Mouse (Mus musculus): ENCODE results near the gene Susd4. TPM values are rescaled to one million over a fixed set of nuclear protein-coding genes. Genes with fewer than 3 reads are reported as not detected.

Susd4 gene
- polyA plus RNA-seq, 1 experiment from 2014 or later = 5.8 TPM

- no peak overlapping the region for H3K9ac ChIP-seq (ENCODE audit: low read length)
- no peak for ATAC-seq (ENCODE audit: insufficient number of reproducible peaks, insufficient read depth, low FRiP score, low read depth)
- H3K4me2 ChIP-seq (ENCODE audit: low read length) = no peak overlapping the region
- no peaks in the 10 kb centered on the region for H3K27me3 ChIP-seq (ENCODE audit: control insufficient read depth, insufficient read depth, low read length)
- no peak overlapping the region for H3K4me3 ChIP-seq (ENCODE audit: control insufficient read depth in 1 of 2, insufficient read depth in 1 of 2, low read depth in 1 of 2, low read length in 2 of 2)
- no peaks in the 10 kb centered on the region for H3K9me3 ChIP-seq (ENCODE audit: control insufficient read depth, low read length)
- H3K4me1 ChIP-seq (ENCODE audit: control insufficient read depth in 2 of 2, insufficient read depth in 2 of 2, low read length in 2 of 2) = peaks cover 3 to 14% of the 10 kb centered on the region in 2 experiments
- no peaks in the 10 kb centered on the region for H3K36me3 ChIP-seq (ENCODE audit: control insufficient read depth, insufficient read depth, low read length)
- 46% methylated on average over 5 of the region's 5 CpGs for WGBS
- H3K27ac ChIP-seq (replicated peaks in 1 of 2; ENCODE audit: control insufficient read depth in 1 of 2, insufficient read depth in 1 of 2, low read depth in 2 of 2, low read length in 2 of 2) = no peak overlapping the region
Observed at GRCm38 (mm10) chr1:182902095-182902494, 138.4 kb downstream of the Susd4 start.

DNA sequence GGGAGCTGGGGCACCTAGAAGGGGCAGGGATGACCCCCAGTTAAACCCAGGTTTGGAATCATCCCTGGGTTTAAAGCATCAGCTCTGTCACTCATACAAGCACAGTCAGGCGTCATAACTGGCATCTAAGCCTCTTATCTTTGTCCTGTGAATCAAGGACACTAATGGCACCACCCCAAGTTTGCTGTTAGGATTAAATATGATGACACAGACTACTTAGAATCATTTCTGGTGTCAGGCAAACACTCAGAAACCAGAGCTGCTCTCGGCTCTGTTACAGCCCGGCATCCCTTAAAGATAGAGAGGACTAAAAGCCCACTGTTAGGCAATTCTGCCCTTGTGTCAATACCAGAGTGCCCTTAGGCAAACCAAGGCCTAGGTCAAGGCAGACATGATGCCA is 139.2 kb downstream of the Susd4 start:
- H3K9me3 ChIP-seq (ENCODE audit: control insufficient read depth, low read length) = no peaks in the 10 kb centered on the region
- no peak overlapping the region for H3K4me2 ChIP-seq (ENCODE audit: low read length)
- H3K27me3 ChIP-seq (ENCODE audit: control insufficient read depth, insufficient read depth, low read length) = no peaks in the 10 kb centered on the region
- H3K4me1 ChIP-seq (ENCODE audit: control insufficient read depth in 2 of 2, insufficient read depth in 2 of 2, low read length in 2 of 2) = peaks cover 7 to 22% of the 10 kb centered on the region in 2 experiments
- WGBS = 49% methylated on average over 3 of the region's 3 CpGs
- no peak overlapping the region for H3K27ac ChIP-seq (replicated peaks in 1 of 2; ENCODE audit: control insufficient read depth in 1 of 2, insufficient read depth in 1 of 2, low read depth in 2 of 2, low read length in 2 of 2)
- no peak overlapping the region for H3K4me3 ChIP-seq (ENCODE audit: control insufficient read depth in 1 of 2, insufficient read depth in 1 of 2, low read depth in 1 of 2, low read length in 2 of 2)
- H3K36me3 ChIP-seq (ENCODE audit: control insufficient read depth, insufficient read depth, low read length) = no peaks in the 10 kb centered on the region
- no peak overlapping the region for H3K9ac ChIP-seq (ENCODE audit: low read length)
- ATAC-seq (ENCODE audit: insufficient number of reproducible peaks, insufficient read depth, low FRiP score, low read depth) = no peak

DNA sequence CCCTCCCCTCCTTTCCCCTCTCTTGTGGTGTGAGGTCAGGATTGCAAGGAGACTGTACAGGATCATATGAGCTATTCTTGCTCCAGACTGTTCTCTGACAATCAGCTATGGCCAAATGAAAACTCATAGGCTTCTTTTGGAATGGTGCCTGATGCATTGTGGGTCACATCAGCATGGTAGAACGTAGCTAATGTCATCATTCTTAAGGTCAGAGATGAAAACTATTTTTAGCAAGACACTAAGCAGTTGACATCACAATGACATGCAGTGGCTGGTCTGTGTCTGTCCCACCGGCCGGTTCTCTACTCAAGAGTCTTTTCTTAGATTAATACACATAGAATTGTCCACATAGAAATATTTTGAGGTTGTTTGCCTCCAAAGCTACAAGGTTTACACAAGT is 142.0 kb downstream of the Susd4 start:
- WGBS = 9% methylated on average over 3 of the region's 3 CpGs
- Histone ChIP-seq H3K4me2 (ENCODE audit: low read length) (no peak overlapping the region), H3K9ac (ENCODE audit: low read length) (no peak overlapping the region), H3K27me3 (ENCODE audit: control insufficient read depth, insufficient read depth, low read length) (no peaks in the 10 kb centered on the region), H3K36me3 (ENCODE audit: control insufficient read depth, insufficient read depth, low read length) (no peaks in the 10 kb centered on the region), H3K9me3 (ENCODE audit: control insufficient read depth, low read length) (no peaks in the 10 kb centered on the region), H3K4me1 (ENCODE audit: control insufficient read depth in 2 of 2, insufficient read depth in 2 of 2, low read length in 2 of 2) (peaks cover 16 to 33% of the 10 kb centered on the region in 2 experiments), H3K4me3 (ENCODE audit: control insufficient read depth in 1 of 2, insufficient read depth in 1 of 2, low read depth in 1 of 2, low read length in 2 of 2) (no peak overlapping the region), H3K27ac (replicated peaks in 1 of 2; ENCODE audit: control insufficient read depth in 1 of 2, insufficient read depth in 1 of 2, low read depth in 2 of 2, low read length in 2 of 2) (peak overlapping the region; percentile 66 to 86)
- ATAC-seq (ENCODE audit: insufficient number of reproducible peaks, insufficient read depth, low FRiP score, low read depth) = no peak

DNA sequence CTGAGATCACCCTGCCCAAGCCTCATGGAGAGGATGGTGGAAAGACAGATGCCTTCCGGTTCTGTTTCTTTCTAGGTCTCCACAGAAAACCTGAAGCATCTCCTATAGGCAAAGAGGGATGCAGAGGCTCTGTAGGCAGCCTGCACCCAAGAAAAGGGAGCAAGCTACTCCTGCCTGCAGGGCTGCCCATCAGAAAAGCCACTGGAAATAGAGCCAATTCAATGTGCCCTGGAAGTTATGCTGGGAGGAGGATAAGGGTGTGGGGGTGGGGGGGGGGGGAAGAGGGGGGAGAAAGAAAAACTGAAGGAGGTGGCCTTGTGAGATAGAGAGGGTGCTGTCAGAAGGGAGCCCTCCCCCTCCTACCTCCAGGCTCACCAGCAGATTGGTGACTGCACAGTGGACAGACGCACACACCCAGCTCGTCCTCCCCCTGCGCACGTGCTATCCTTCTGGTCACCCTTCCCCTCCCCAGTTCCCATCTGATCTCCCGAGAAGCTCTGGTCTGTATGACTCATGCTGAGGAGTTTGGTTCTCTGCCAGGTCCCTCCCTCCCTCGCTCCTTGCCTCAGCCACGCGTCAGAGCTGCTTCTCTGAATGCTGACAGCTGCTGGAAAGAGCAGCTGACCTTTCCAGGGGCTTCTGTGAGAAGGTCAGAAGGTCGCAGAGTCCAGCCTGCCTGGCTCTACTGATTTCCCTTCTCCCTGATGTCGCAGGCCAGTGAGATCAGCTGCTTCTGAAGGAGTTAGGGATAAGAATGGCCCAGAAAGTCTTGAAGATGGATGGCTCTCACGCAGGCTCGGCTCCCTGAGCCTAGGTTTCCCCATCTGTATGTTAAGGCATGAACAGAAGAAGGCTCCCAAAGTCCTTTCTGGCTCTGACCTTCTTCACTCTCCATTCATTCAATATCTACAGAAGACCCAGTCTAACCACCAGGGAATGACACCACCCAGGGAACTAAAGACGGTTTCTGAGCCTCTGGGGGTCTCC is 144.7 kb downstream of the Susd4 start:
- WGBS = 13% methylated on average over 14 of the region's 14 CpGs
- H3K4me1 ChIP-seq (ENCODE audit: control insufficient read depth in 2 of 2, insufficient read depth in 2 of 2, low read length in 2 of 2) = peaks cover 18 to 38% of the 10 kb centered on the region in 2 experiments
- peaks cover 4% of the 10 kb centered on the region for H3K9me3 ChIP-seq (ENCODE audit: control insufficient read depth, low read length)
- H3K27me3 ChIP-seq (ENCODE audit: control insufficient read depth, insufficient read depth, low read length) = no peaks in the 10 kb centered on the region
- peak overlapping the region; percentile 53 for H3K4me2 ChIP-seq (ENCODE audit: low read length)
- H3K27ac ChIP-seq (replicated peaks in 1 of 2; ENCODE audit: control insufficient read depth in 1 of 2, insufficient read depth in 1 of 2, low read depth in 2 of 2, low read length in 2 of 2) = peak overlapping the region; percentile 79 to 83
- peak overlapping the region; percentile 50; the same call in 1 of the 2 replicates for H3K9ac ChIP-seq (ENCODE audit: low read length)
- ATAC-seq (ENCODE audit: insufficient number of reproducible peaks, insufficient read depth, low FRiP score, low read depth) = peak; percentile 90
- H3K4me3 ChIP-seq (ENCODE audit: control insufficient read depth in 1 of 2, insufficient read depth in 1 of 2, low read depth in 1 of 2, low read length in 2 of 2) = no peak overlapping the region
- H3K36me3 ChIP-seq (ENCODE audit: control insufficient read depth, insufficient read depth, low read length) = no peaks in the 10 kb centered on the region

GRCm38 (mm10) chr1:182909066-182909465 is 145.4 kb downstream of the Susd4 start:
- 55% methylated on average over 3 of the region's 3 CpGs for WGBS
- no peaks in the 10 kb centered on the region for H3K27me3 ChIP-seq (ENCODE audit: control insufficient read depth, insufficient read depth, low read length)

DNA sequence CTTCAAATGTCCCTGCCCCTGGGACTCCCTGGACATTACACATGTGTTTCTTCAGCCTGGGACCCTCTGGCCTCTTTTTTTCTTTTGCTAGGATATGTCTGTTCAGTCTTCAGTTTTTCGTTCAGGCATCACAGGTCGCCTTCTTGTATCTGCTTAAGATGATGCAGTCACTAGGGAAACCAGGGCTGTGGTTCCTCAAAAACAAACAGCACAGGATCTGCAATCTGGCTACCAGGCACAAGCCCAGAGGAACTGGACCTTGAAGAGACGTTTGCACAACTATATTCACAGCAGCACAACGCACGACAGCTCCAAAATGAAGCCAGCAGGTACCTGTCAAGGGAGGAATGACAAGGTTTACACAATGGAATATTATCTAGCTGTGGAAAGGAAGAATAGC is 145.9 kb downstream of the Susd4 start:
- Histone ChIP-seq H3K27ac (replicated peaks in 1 of 2; ENCODE audit: control insufficient read depth in 1 of 2, insufficient read depth in 1 of 2, low read depth in 2 of 2, low read length in 2 of 2) (no peak overlapping the region), H3K4me2 (ENCODE audit: low read length) (no peak overlapping the region), H3K9ac (ENCODE audit: low read length) (no peak overlapping the region), H3K27me3 (ENCODE audit: control insufficient read depth, insufficient read depth, low read length) (no peaks in the 10 kb centered on the region), H3K9me3 (ENCODE audit: control insufficient read depth, low read length) (peaks cover 4% of the 10 kb centered on the region), H3K4me1 (ENCODE audit: control insufficient read depth in 2 of 2, insufficient read depth in 2 of 2, low read length in 2 of 2) (peaks cover 18 to 38% of the 10 kb centered on the region in 2 experiments), H3K36me3 (ENCODE audit: control insufficient read depth, insufficient read depth, low read length) (no peaks in the 10 kb centered on the region), H3K4me3 (ENCODE audit: control insufficient read depth in 1 of 2, insufficient read depth in 1 of 2, low read depth in 1 of 2, low read length in 2 of 2) (no peak overlapping the region)
- WGBS = 82% methylated on average over 5 of the region's 5 CpGs
- no peak for ATAC-seq (ENCODE audit: insufficient number of reproducible peaks, insufficient read depth, low FRiP score, low read depth)

More at GRCm38 (mm10) chr1:182909066-182909465, 145.4 kb downstream of the Susd4 start:
- H3K9ac ChIP-seq (ENCODE audit: low read length) = 0 out of 2 replicates have a peak overlapping the region, but pooled peaks have one; percentile 42
- no peaks in the 10 kb centered on the region for H3K36me3 ChIP-seq (ENCODE audit: control insufficient read depth, insufficient read depth, low read length)
- no peak overlapping the region for H3K4me2 ChIP-seq (ENCODE audit: low read length)
- no peak overlapping the region for H3K4me3 ChIP-seq (ENCODE audit: control insufficient read depth in 1 of 2, insufficient read depth in 1 of 2, low read depth in 1 of 2, low read length in 2 of 2)
- H3K4me1 ChIP-seq (ENCODE audit: control insufficient read depth in 2 of 2, insufficient read depth in 2 of 2, low read length in 2 of 2) = peaks cover 18 to 38% of the 10 kb centered on the region in 2 experiments
- H3K27ac ChIP-seq (replicated peaks in 1 of 2; ENCODE audit: control insufficient read depth in 1 of 2, insufficient read depth in 1 of 2, low read depth in 2 of 2, low read length in 2 of 2) = peak overlapping the region; percentile 34 to 79
- H3K9me3 ChIP-seq (ENCODE audit: control insufficient read depth, low read length) = peaks cover 4% of the 10 kb centered on the region
- ATAC-seq (ENCODE audit: insufficient number of reproducible peaks, insufficient read depth, low FRiP score, low read depth) = no peak

DNA sequence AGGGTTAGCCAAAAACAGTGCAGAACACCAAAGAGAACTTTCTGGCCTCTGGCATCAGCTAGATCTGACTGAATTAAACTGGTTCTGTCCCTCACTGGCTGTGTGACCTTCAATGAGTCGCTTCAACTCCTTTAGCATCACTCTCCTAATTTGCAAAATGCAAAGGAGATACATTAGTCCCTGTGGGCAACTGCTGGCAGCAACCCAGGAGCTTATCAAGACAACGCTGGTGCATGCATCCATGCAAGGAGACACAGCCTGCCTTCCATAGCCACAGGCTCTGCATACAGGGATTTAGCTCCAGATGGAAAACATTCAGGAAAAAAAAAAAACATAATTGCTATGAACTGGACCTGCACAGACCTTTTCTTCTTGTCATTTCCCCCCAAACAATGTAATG is 148.9 kb downstream of the Susd4 start:
- peaks cover 4% of the 10 kb centered on the region for H3K9me3 ChIP-seq (ENCODE audit: control insufficient read depth, low read length)
- 42% methylated on average over 2 of the region's 2 CpGs for WGBS
- no peak overlapping the region for H3K9ac ChIP-seq (ENCODE audit: low read length)
- H3K27ac ChIP-seq (replicated peaks in 1 of 2; ENCODE audit: control insufficient read depth in 1 of 2, insufficient read depth in 1 of 2, low read depth in 2 of 2, low read length in 2 of 2) = no peak overlapping the region
- no peak for ATAC-seq (ENCODE audit: insufficient number of reproducible peaks, insufficient read depth, low FRiP score, low read depth)
- H3K4me1 ChIP-seq (ENCODE audit: control insufficient read depth in 2 of 2, insufficient read depth in 2 of 2, low read length in 2 of 2) = peaks cover 12 to 19% of the 10 kb centered on the region in 2 experiments
- no peaks in the 10 kb centered on the region for H3K36me3 ChIP-seq (ENCODE audit: control insufficient read depth, insufficient read depth, low read length)
- H3K27me3 ChIP-seq (ENCODE audit: control insufficient read depth, insufficient read depth, low read length) = no peaks in the 10 kb centered on the region
- no peak overlapping the region for H3K4me3 ChIP-seq (ENCODE audit: control insufficient read depth in 1 of 2, insufficient read depth in 1 of 2, low read depth in 1 of 2, low read length in 2 of 2)
- no peak overlapping the region for H3K4me2 ChIP-seq (ENCODE audit: low read length)

Data from heart, embryonic 14.5 days (tissue).